Mouse (Mus musculus): Measurements from ENCODE around the gene Ticam1. TPM values are rescaled to one million over a fixed set of nuclear protein-coding genes. Genes with fewer than 3 reads are reported as not detected.

The Ticam1 gene
- polyA plus RNA-seq (2014; fragmentation: Nextera tagmentation; extraction: Ambion mirVana) = 2.4 and 2.5 TPM in 2 replicates

DNA sequence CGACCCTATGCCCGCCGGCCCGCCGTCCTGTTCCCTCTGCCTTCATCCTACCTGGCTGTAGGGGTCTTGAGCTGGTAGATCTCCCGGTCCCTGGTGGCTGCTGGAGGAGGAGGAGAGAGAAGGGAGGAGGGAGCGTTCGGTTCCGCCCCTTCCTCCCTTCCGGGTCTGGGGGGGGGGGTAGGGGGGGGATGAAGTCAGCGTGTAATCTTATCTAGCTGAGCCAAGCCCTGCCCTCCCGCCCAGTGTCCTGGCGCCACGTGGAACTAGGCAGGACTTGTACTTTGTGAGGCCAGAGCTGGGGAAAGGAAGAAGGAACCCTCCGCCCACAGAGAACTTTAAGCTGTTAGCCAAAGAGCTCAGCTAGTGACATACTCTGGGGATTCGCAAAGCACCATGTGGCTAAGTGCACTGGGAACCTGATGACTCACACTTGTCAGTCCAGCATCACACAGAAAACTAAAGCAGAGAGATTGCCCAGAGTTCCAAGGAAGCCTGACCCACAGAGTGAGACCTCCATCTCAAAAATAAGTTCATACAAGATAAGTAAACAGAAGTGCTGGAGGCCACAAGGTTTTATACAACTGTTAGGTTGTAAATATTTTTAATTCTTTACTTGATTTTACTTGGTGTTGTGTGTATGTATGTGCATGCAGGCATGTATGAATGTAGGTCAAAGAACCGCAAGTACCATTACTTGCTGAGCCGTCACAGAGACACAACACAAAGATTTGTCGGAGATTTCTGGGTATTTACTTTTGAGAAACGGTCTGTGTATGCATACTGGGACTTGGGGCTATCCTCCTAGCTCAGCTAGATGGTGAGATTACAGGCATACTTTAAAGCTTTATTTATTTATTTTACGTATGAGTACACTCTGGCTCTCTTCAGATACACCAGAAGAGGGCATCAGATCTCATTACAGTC is at the start of gene Ticam1:
TSS of gene Ticam1 (minus strand) at position 144 of the 924 bp plus-strand sequence.
- no peaks in the 10 kb centered on the region for H3K27me3 ChIP-seq (ENCODE audit: control insufficient read depth, insufficient read depth, low read length)
- peak within 1 kb of the TSS; percentile 51 for H3K4me2 ChIP-seq (ENCODE audit: low read depth)
- WGBS = 10% methylated on average over 18 of the region's 21 CpGs
- H3K27ac ChIP-seq (ENCODE audit: low read depth, low read length) = 0 out of 2 replicates have a peak within 1 kb of the TSS, but pooled peaks have one; percentile 7
- DNase-seq (ENCODE audit: low spot score) (peak; percentile 90), ATAC-seq (ENCODE audit: insufficient read depth, low FRiP score, low TSS enrichment) (peak; percentile 82)
- H3K36me3 ChIP-seq (ENCODE audit: control insufficient read depth, insufficient read depth, low read length) = peaks cover 2% of the 10 kb centered on the region; the same call in 1 of the 2 replicates
- H3K4me3 ChIP-seq (ENCODE audit: low read depth, low read length) = peak within 1 kb of the TSS; percentile 36
- 0 out of 2 replicates have a peak, but pooled peaks cover 3% of the 10 kb centered on the region for H3K4me1 ChIP-seq (ENCODE audit: control insufficient read depth, insufficient read depth, low read length)
- no peaks in the 10 kb centered on the region for H3K9me3 ChIP-seq (ENCODE audit: control insufficient read depth, low read length)
- H3K9ac ChIP-seq (ENCODE audit: low read length) = peak within 1 kb of the TSS; percentile 48

DNA sequence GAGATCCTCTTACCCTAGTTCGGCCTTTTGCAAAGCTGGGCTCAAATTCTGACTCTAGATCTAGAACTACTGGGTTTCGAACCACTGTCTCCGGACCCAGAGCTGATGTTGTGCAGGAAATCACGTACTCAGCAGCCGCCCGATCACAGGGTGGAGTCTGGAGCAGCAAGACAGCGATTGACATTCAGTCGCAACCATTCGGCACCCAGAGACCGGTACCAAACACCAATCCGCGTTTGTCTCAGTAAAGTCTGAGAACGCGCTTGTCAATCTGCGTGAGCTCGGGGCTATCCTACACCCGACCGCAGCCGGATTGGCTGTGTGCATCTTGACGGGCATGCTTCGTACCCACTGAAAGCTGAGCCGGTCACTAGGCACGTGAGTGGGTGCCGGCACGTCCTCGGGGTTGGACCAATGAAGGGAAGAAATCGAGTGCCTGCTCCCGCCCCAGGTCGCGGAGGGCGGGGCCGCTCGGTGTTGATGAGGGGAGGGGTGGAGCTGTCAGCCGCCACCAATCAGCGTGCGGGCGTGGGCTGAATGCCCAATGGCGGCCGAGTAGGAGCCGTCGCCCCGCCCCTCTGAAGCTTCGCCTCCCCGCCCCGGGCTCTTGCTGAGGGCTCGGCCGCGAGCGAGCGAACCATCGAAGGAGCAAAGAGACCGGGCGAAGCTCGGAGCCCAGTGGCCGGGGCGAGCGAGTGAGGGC is 49.0 kb upstream of the Ticam1 start, which contains the start of gene Kdm4b:
TSS of gene Kdm4b (plus strand) at position 613 of the 703 bp plus-strand sequence.
- DNase-seq (ENCODE audit: low spot score) = peak; percentile 100
- Histone ChIP-seq H3K9me3 (ENCODE audit: control insufficient read depth, low read length) (no peaks in the 10 kb centered on the region), H3K27me3 (ENCODE audit: control insufficient read depth, insufficient read depth, low read length) (no peaks in the 10 kb centered on the region), H3K4me3 (ENCODE audit: low read depth, low read length) (peak within 1 kb of the TSS; percentile 96), H3K4me1 (ENCODE audit: control insufficient read depth, insufficient read depth, low read length) (peaks cover 14% of the 10 kb centered on the region), H3K27ac (ENCODE audit: low read depth, low read length) (peak within 1 kb of the TSS; percentile 94), H3K9ac (ENCODE audit: low read length) (peak within 1 kb of the TSS; percentile 94), H3K36me3 (ENCODE audit: control insufficient read depth, insufficient read depth, low read length) (peaks cover under 1% of the 10 kb centered on the region), H3K4me2 (ENCODE audit: low read depth) (peak within 1 kb of the TSS; percentile 88)
- WGBS = under 1% methylated on average over 49 of the region's 57 CpGs
- ATAC-seq (ENCODE audit: insufficient read depth, low FRiP score, low TSS enrichment) = peak; percentile 100

DNA sequence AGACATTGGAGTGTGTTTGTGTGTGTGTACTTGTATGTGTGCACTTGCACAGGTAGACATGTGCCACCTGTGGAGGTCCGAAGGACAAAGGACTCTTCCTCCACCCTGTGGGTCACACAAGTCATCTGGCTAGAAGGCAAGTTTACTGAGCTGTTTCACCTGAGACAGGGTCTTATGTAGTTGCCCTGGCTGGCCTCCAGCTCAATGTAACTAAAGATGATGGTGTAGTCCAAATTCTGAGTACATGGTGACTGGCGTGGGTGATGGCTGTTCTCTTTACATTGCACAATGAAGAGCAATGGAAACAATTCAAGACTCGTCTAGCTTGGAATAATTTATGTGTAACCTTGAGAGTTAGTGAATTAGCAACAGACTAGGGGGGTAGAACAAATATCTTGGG is 47.8 kb upstream of the Ticam1 start:
- no peak for ATAC-seq (ENCODE audit: insufficient read depth, low FRiP score, low TSS enrichment)
- WGBS = 63% methylated on average over 3 of the region's 3 CpGs
- Histone ChIP-seq H3K4me3 (ENCODE audit: low read depth, low read length) (no peak overlapping the region), H3K27me3 (ENCODE audit: control insufficient read depth, insufficient read depth, low read length) (no peaks in the 10 kb centered on the region), H3K4me2 (ENCODE audit: low read depth) (no peak overlapping the region), H3K27ac (ENCODE audit: low read depth, low read length) (no peak overlapping the region), H3K4me1 (ENCODE audit: control insufficient read depth, insufficient read depth, low read length) (peaks cover 13% of the 10 kb centered on the region), H3K9ac (ENCODE audit: low read length) (no peak overlapping the region), H3K9me3 (ENCODE audit: control insufficient read depth, low read length) (no peaks in the 10 kb centered on the region), H3K36me3 (ENCODE audit: control insufficient read depth, insufficient read depth, low read length) (peaks cover 8% of the 10 kb centered on the region)
- DNase-seq (ENCODE audit: low spot score) = no peak

DNA sequence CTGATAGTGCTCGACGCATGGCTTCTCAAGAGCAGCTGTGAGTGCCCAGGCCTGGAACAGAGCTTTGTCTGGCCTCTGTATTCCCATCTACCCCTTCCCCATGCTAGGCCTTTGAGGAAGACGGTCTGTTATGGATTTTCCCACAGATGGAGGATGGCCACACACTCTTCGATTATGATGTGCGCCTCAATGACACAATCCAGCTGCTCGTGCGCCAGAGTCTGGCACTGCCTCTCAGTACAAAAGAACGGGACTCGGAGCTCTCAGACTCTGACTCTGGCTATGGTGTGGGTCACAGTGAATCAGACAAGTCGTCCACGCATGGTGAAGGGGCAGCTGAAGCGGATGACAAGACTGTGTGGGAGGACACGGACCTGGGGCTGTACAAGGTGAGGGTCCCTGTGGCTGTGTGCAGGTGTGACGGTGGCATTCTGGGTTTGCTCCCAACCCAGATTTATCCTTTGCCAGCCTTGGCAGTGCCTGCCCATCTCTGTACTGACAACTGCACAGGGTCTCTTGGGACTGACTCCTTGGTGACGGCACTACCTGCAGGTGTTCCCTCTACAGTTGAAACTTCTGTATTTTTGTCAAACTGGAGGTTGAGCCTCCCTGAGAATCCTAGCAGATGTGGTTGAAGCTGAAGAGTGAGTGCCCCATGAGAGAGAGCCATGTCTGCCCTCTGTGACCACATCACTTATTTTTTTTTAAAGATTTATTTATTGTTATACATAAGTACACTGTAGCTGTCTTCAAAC is 32.8 kb upstream of the Ticam1 start:
- ATAC-seq (ENCODE audit: insufficient read depth, low FRiP score, low TSS enrichment) (no peak), DNase-seq (ENCODE audit: low spot score) (no peak)
- WGBS = 95% methylated on average over 15 of the region's 15 CpGs
- Histone ChIP-seq H3K9me3 (ENCODE audit: control insufficient read depth, low read length) (no peaks in the 10 kb centered on the region), H3K9ac (ENCODE audit: low read length) (no peak overlapping the region), H3K4me2 (ENCODE audit: low read depth) (no peak overlapping the region), H3K27ac (ENCODE audit: low read depth, low read length) (no peak overlapping the region), H3K36me3 (ENCODE audit: control insufficient read depth, insufficient read depth, low read length) (peaks cover 36% of the 10 kb centered on the region), H3K4me3 (ENCODE audit: low read depth, low read length) (no peak overlapping the region), H3K27me3 (ENCODE audit: control insufficient read depth, insufficient read depth, low read length) (no peaks in the 10 kb centered on the region), H3K4me1 (ENCODE audit: control insufficient read depth, insufficient read depth, low read length) (peaks cover 19% of the 10 kb centered on the region)

DNA sequence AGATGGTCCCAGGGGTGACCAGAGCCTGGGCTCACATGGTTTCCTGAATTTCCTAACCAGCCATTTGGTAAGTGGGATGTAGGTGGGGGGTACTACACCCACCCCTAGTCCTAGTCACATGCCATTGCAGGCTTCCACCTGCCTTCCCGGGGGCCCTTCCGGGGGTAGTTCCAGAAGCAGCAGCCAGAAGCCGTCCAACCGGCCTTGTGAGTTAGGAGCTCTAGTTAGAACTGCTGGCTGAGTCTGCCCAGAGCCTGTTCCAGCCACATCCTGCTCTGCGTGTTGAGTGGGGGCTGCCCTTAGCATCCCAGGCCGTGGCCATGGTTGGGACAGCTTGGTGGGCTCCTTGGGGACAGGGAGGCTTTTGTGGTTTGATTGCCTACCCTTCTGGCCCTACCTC is 31.5 kb upstream of the Ticam1 start:
- Histone ChIP-seq H3K4me2 (ENCODE audit: low read depth) (no peak overlapping the region), H3K27ac (ENCODE audit: low read depth, low read length) (no peak overlapping the region), H3K36me3 (ENCODE audit: control insufficient read depth, insufficient read depth, low read length) (peaks cover 30% of the 10 kb centered on the region), H3K4me3 (ENCODE audit: low read depth, low read length) (no peak overlapping the region), H3K9me3 (ENCODE audit: control insufficient read depth, low read length) (no peaks in the 10 kb centered on the region), H3K9ac (ENCODE audit: low read length) (no peak overlapping the region), H3K27me3 (ENCODE audit: control insufficient read depth, insufficient read depth, low read length) (no peaks in the 10 kb centered on the region), H3K4me1 (ENCODE audit: control insufficient read depth, insufficient read depth, low read length) (peaks cover 20% of the 10 kb centered on the region)
- ATAC-seq (ENCODE audit: insufficient read depth, low FRiP score, low TSS enrichment) = no peak
- 82% methylated on average over 6 of the region's 6 CpGs for WGBS
- no peak for DNase-seq (ENCODE audit: low spot score)

DNA sequence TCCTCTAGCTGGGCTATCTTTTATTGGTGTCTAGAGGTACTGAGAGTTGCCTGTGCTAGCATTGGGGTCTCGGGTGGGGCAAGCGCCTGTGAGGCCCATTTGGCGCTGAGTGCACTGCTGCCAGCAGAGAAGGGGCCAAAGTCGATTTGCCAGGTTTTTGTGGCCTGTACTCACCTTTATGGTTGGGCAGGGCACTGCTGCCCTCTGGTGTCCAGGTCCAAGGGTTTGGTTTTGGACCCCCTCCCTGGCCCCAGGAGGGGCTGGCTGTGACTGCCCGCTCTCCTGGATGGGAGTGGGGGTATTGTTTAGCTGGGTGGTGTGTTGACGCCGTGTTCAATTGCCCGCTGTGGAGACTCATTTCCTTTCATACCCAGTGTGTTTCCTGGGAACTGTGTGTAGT is 29.2 kb upstream of the Ticam1 start:
- Histone ChIP-seq H3K9ac (ENCODE audit: low read length) (peak overlapping the region; percentile 72), H3K4me1 (ENCODE audit: control insufficient read depth, insufficient read depth, low read length) (peaks cover 28% of the 10 kb centered on the region), H3K9me3 (ENCODE audit: control insufficient read depth, low read length) (no peaks in the 10 kb centered on the region), H3K4me2 (ENCODE audit: low read depth) (peak overlapping the region; percentile 96), H3K27ac (ENCODE audit: low read depth, low read length) (no peak overlapping the region), H3K36me3 (ENCODE audit: control insufficient read depth, insufficient read depth, low read length) (peaks cover 21% of the 10 kb centered on the region), H3K27me3 (ENCODE audit: control insufficient read depth, insufficient read depth, low read length) (no peaks in the 10 kb centered on the region), H3K4me3 (ENCODE audit: low read depth, low read length) (peak overlapping the region; percentile 81; the same call in 1 of the 2 replicates)
- ATAC-seq (ENCODE audit: insufficient read depth, low FRiP score, low TSS enrichment) = no peak
- 62% methylated on average over 8 of the region's 8 CpGs for WGBS
- no peak for DNase-seq (ENCODE audit: low spot score)

- Histone ChIP-seq H3K4me1 (ENCODE audit: control insufficient read depth, insufficient read depth, low read length) (peaks cover 28% of the 10 kb centered on the region), H3K4me3 (ENCODE audit: low read depth, low read length) (peak overlapping the region; percentile 81), H3K27ac (ENCODE audit: low read depth, low read length) (no peak overlapping the region), H3K4me2 (ENCODE audit: low read depth) (peak overlapping the region; percentile 96), H3K27me3 (ENCODE audit: control insufficient read depth, insufficient read depth, low read length) (no peaks in the 10 kb centered on the region), H3K9me3 (ENCODE audit: control insufficient read depth, low read length) (no peaks in the 10 kb centered on the region), H3K9ac (ENCODE audit: low read length) (peak overlapping the region; percentile 72), H3K36me3 (ENCODE audit: control insufficient read depth, insufficient read depth, low read length) (peaks cover 17% of the 10 kb centered on the region)
- ATAC-seq (ENCODE audit: insufficient read depth, low FRiP score, low TSS enrichment) (no peak), DNase-seq (ENCODE audit: low spot score) (no peak)
- whole genome bisulfite sequencing = 33% methylated on average over 8 of the region's 9 CpGs
Observed at GRCm38 (mm10) chr17:56305156-56305555, 28.6 kb upstream of the Ticam1 start.

DNA sequence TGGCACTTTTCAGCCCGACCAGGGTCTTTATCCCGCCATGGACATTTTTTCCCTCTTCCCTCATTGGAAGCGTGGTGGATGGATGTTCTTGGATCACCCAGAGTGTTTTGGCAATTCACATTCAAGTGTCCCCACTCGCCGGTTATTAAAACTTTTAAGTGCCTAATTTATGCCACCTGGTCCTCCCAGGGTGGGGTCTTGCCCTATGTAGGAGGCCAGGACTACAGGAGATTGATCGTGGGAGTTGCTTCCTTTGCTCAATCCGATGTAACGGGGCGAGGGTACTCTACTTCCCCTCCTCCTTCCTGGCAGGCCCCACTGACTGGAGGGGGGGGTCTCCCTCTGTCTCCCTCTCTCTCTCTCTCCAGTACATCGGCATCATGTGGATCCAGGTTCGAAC is 28.1 kb upstream of the Ticam1 start:
- H3K9me3 ChIP-seq (ENCODE audit: control insufficient read depth, low read length) = no peaks in the 10 kb centered on the region
- no peak overlapping the region for H3K27ac ChIP-seq (ENCODE audit: low read depth, low read length)
- H3K9ac ChIP-seq (ENCODE audit: low read length) = peak overlapping the region; percentile 72

More for the DNA sequence above, 28.1 kb upstream of the Ticam1 start:
- peaks cover 28% of the 10 kb centered on the region for H3K4me1 ChIP-seq (ENCODE audit: control insufficient read depth, insufficient read depth, low read length)
- H3K27me3 ChIP-seq (ENCODE audit: control insufficient read depth, insufficient read depth, low read length) = no peaks in the 10 kb centered on the region
- H3K4me3 ChIP-seq (ENCODE audit: low read depth, low read length) = peak overlapping the region; percentile 81
- peak overlapping the region; percentile 96 for H3K4me2 ChIP-seq (ENCODE audit: low read depth)
- WGBS = 9% methylated on average over 11 of the region's 11 CpGs
- H3K36me3 ChIP-seq (ENCODE audit: control insufficient read depth, insufficient read depth, low read length) = peaks cover 14% of the 10 kb centered on the region
- ATAC-seq (ENCODE audit: insufficient read depth, low FRiP score, low TSS enrichment) (no peak), DNase-seq (ENCODE audit: low spot score) (no peak)
